Mouse (Mus musculus): Measurements from ENCODE around the gene Hoxa9. TPM values are rescaled to one million over a fixed set of nuclear protein-coding genes. Genes with fewer than 3 reads are reported as not detected.

Hoxa9 gene
- polyA plus RNA-seq, 1 experiment from 2014 or later = 0.26 TPM

- no peak for DNase-seq
- Histone ChIP-seq H3K4me3 (ENCODE audit: low read depth, low read length) (no peak overlapping the region), H3K27me3 (ENCODE audit: insufficient read depth, low read length) (peaks cover 59% of the 10 kb centered on the region), H3K9me3 (ENCODE audit: low read length) (no peaks in the 10 kb centered on the region), H3K9ac (replicated peaks) (no peak overlapping the region), H3K4me2 (ENCODE audit: low read depth, low read length) (no peak overlapping the region), H3K4me1 (ENCODE audit: insufficient read depth) (peaks cover 8% of the 10 kb centered on the region; the same call in 1 of the 2 replicates), H3K27ac (ENCODE audit: low read depth) (no peak overlapping the region), H3K36me3 (replicated peaks; ENCODE audit: insufficient read depth, low read length) (no peaks in the 10 kb centered on the region)
- TF ChIP-seq EP300 (IDR thresholded peaks at IDR 0.05; ENCODE audit: low read depth) (no peak), CTCF (IDR thresholded peaks at IDR 0.05; ENCODE audit: low read depth) (no peak)
- 27% methylated on average over 19 of the region's 19 CpGs for WGBS (ENCODE audit: insufficient replicate concordance)
- ATAC-seq = no peak
Observed at GRCm38 (mm10) chr6:52185222-52185621, 45.7 kb downstream of the Hoxa9 start.

- Histone ChIP-seq H3K36me3 (replicated peaks; ENCODE audit: insufficient read depth, low read length) (no peaks in the 10 kb centered on the region), H3K27me3 (ENCODE audit: insufficient read depth, low read length) (peaks cover 59% of the 10 kb centered on the region), H3K9me3 (ENCODE audit: low read length) (no peaks in the 10 kb centered on the region), H3K27ac (ENCODE audit: low read depth) (no peak overlapping the region), H3K4me1 (ENCODE audit: insufficient read depth) (peaks cover 8% of the 10 kb centered on the region; the same call in 1 of the 2 replicates), H3K4me3 (ENCODE audit: low read depth, low read length) (no peak overlapping the region), H3K9ac (replicated peaks) (no peak overlapping the region), H3K4me2 (ENCODE audit: low read depth, low read length) (no peak overlapping the region)
- ATAC-seq = no peak
- TF ChIP-seq CTCF (IDR thresholded peaks at IDR 0.05; ENCODE audit: low read depth) = no peak
- TF ChIP-seq EP300 (IDR thresholded peaks at IDR 0.05; ENCODE audit: low read depth) = no peak
- no peak for DNase-seq
- 62% methylated on average over 6 of the region's 6 CpGs for WGBS (ENCODE audit: insufficient replicate concordance)
Observed at GRCm38 (mm10) chr6:52184668-52185067, 46.2 kb downstream of the Hoxa9 start.

GRCm38 (mm10) chr6:52183311-52184080, 47.4 kb downstream of the Hoxa9 start:
- TF ChIP-seq EP300 (IDR thresholded peaks at IDR 0.05; ENCODE audit: low read depth) (no peak), CTCF (IDR thresholded peaks at IDR 0.05; ENCODE audit: low read depth) (no peak)
- DNase-seq = no peak
- Histone ChIP-seq H3K36me3 (replicated peaks; ENCODE audit: insufficient read depth, low read length) (no peaks in the 10 kb centered on the region), H3K27ac (ENCODE audit: low read depth) (no peak overlapping the region), H3K4me3 (ENCODE audit: low read depth, low read length) (no peak overlapping the region), H3K4me1 (ENCODE audit: insufficient read depth) (peaks cover 8% of the 10 kb centered on the region; the same call in 1 of the 2 replicates), H3K9ac (replicated peaks) (no peak overlapping the region), H3K9me3 (ENCODE audit: low read length) (no peaks in the 10 kb centered on the region), H3K4me2 (ENCODE audit: low read depth, low read length) (no peak overlapping the region), H3K27me3 (ENCODE audit: insufficient read depth, low read length) (peaks cover 55% of the 10 kb centered on the region)
- no peak for ATAC-seq
- WGBS (ENCODE audit: insufficient replicate concordance) = 57% methylated on average over 10 of the region's 10 CpGs

- ATAC-seq = no peak
- Histone ChIP-seq H3K9ac (replicated peaks) (no peak overlapping the region), H3K4me3 (ENCODE audit: low read depth, low read length) (no peak overlapping the region), H3K27ac (ENCODE audit: low read depth) (no peak overlapping the region), H3K4me2 (ENCODE audit: low read depth, low read length) (no peak overlapping the region), H3K9me3 (ENCODE audit: low read length) (no peaks in the 10 kb centered on the region), H3K4me1 (ENCODE audit: insufficient read depth) (peaks cover 8% of the 10 kb centered on the region; the same call in 1 of the 2 replicates), H3K27me3 (ENCODE audit: insufficient read depth, low read length) (peaks cover 53% of the 10 kb centered on the region), H3K36me3 (replicated peaks; ENCODE audit: insufficient read depth, low read length) (no peaks in the 10 kb centered on the region)
- DNase-seq = no peak
- TF ChIP-seq CTCF (IDR thresholded peaks at IDR 0.05; ENCODE audit: low read depth) (no peak), EP300 (IDR thresholded peaks at IDR 0.05; ENCODE audit: low read depth) (no peak)
- 75% methylated on average over 1 of the region's 1 CpGs for WGBS (ENCODE audit: insufficient replicate concordance)
Observed at GRCm38 (mm10) chr6:52182793-52183192, 48.1 kb downstream of the Hoxa9 start.

- Histone ChIP-seq H3K4me1 (ENCODE audit: insufficient read depth) (peaks cover 8% of the 10 kb centered on the region; the same call in 1 of the 2 replicates), H3K4me3 (ENCODE audit: low read depth, low read length) (no peak overlapping the region), H3K9me3 (ENCODE audit: low read length) (no peaks in the 10 kb centered on the region), H3K36me3 (replicated peaks; ENCODE audit: insufficient read depth, low read length) (no peaks in the 10 kb centered on the region), H3K9ac (replicated peaks) (no peak overlapping the region), H3K4me2 (ENCODE audit: low read depth, low read length) (no peak overlapping the region), H3K27me3 (ENCODE audit: insufficient read depth, low read length) (peaks cover 53% of the 10 kb centered on the region), H3K27ac (ENCODE audit: low read depth) (no peak overlapping the region)
- TF ChIP-seq CTCF (IDR thresholded peaks at IDR 0.05; ENCODE audit: low read depth) (no peak), EP300 (IDR thresholded peaks at IDR 0.05; ENCODE audit: low read depth) (no peak)
- ATAC-seq (no peak), DNase-seq (no peak)
- WGBS (ENCODE audit: insufficient replicate concordance) = 48% methylated on average over 2 of the region's 2 CpGs
Observed at GRCm38 (mm10) chr6:52182030-52182429, 48.9 kb downstream of the Hoxa9 start.

GRCm38 (mm10) chr6:52180726-52181125, 50.2 kb downstream of the Hoxa9 start:
- TF ChIP-seq CTCF (IDR thresholded peaks at IDR 0.05; ENCODE audit: low read depth) (no peak), EP300 (IDR thresholded peaks at IDR 0.05; ENCODE audit: low read depth) (no peak)
- peaks cover 53% of the 10 kb centered on the region for H3K27me3 ChIP-seq (ENCODE audit: insufficient read depth, low read length)
- H3K4me2 ChIP-seq (ENCODE audit: low read depth, low read length) = no peak overlapping the region
- ATAC-seq (no peak), DNase-seq (no peak)
- no peaks in the 10 kb centered on the region for H3K9me3 ChIP-seq (ENCODE audit: low read length)
- H3K36me3 ChIP-seq (replicated peaks; ENCODE audit: insufficient read depth, low read length) = no peaks in the 10 kb centered on the region
- no peak overlapping the region for H3K9ac ChIP-seq (replicated peaks)
- no peak overlapping the region for H3K27ac ChIP-seq (ENCODE audit: low read depth)
- H3K4me1 ChIP-seq (ENCODE audit: insufficient read depth) = peaks cover 8% of the 10 kb centered on the region; the same call in 1 of the 2 replicates
- WGBS (ENCODE audit: insufficient replicate concordance) = 71% methylated on average over 3 of the region's 3 CpGs
- no peak overlapping the region for H3K4me3 ChIP-seq (ENCODE audit: low read depth, low read length)
